Mouse (Mus musculus): ENCODE data around the gene Rpl9-ps1.

Gene Rpl9-ps1

GRCm38 (mm10) chr11:83619037-83619436 lies 26.4 kb downstream of the Rpl9-ps1 start:
- no peak for ATAC-seq (ENCODE audit: low TSS enrichment)

- ATAC-seq (ENCODE audit: low TSS enrichment), result no peak
Measured at GRCm38 (mm10) chr11:83618238-83618637, 27.2 kb downstream of the Rpl9-ps1 start.

- no peak for ATAC-seq (ENCODE audit: low TSS enrichment)
Measured at GRCm38 (mm10) chr11:83616586-83616985, 28.8 kb downstream of the Rpl9-ps1 start.

- no peak for ATAC-seq (ENCODE audit: low TSS enrichment)
Measured at GRCm38 (mm10) chr11:83610900-83611299, 34.5 kb downstream of the Rpl9-ps1 start.

GRCm38 (mm10) chr11:83606396-83606795 lies 39.0 kb downstream of the Rpl9-ps1 start:
- ATAC-seq (ENCODE audit: low TSS enrichment), result no peak

- no peak for ATAC-seq (ENCODE audit: low TSS enrichment)
Measured at GRCm38 (mm10) chr11:83605535-83605934, 39.9 kb downstream of the Rpl9-ps1 start.

GRCm38 (mm10) chr11:83604698-83605097 lies 40.7 kb downstream of the Rpl9-ps1 start:
- no peak for ATAC-seq (ENCODE audit: low TSS enrichment)

GRCm38 (mm10) chr11:83603399-83603798 lies 42.0 kb downstream of the Rpl9-ps1 start:
- ATAC-seq (ENCODE audit: low TSS enrichment), result no peak

DNA sequence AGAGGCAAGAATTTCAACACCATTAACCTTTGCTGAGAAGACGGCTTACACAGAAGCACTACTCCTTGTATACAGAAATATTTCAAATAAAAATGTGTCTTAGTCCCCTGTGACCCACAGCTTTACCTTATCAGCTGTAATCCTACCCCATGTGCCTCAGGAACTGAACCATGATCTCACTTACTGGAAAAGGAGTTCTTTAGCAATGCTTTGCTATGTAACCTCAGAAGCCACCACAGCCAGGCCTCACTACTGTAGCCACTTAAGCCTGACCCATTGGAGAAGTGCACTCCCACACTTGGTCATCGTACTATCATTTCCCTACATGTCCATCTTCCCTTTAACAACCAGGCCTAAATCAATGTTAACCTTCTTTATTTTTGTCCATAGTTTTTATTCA lies 44.8 kb downstream of the Rpl9-ps1 start:
- ATAC-seq (ENCODE audit: low TSS enrichment), result no peak

DNA sequence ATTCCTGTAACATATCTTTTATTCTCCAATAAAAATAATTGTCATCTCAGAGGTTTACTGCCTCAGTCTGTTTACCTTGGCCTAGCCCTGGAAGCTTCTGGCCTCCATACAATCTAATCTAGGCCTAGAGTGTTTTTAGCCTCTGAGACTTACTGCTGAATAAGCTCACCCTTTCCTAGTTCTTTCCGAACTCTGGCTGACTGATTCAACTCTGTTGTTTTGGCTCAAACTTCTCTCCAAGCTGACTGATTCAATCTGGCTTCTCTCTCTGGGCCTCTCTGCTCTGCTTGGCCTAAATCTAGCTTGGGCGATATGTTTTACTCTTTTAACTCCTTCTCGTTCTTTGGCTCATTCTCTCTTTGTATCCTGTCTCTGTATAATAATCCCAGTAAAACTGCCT lies 46.4 kb downstream of the Rpl9-ps1 start:
- no peak for ATAC-seq (ENCODE audit: low TSS enrichment)

GRCm38 (mm10) chr11:83598207-83598837 lies 47.1 kb downstream of the Rpl9-ps1 start:
- no peak for ATAC-seq (ENCODE audit: low TSS enrichment)

DNA sequence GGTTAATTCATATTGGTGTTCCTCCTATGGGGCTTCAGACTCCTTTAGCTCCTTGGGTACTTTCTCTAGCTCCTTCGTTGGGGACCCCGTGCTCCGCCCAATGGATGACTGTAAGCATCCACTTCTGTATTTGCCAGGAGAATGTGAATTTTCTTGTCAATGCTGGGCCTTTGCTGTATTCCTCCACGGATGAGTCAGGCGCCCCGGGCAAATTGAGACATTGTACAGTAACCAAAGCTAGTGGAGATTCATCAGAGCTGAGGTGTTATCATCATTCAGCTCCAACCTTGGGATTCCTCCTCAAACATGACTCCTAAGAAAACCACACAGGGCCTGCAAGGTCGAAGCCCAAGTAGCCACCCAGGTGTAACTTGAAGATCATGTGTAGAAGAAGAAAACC lies 47.6 kb downstream of the Rpl9-ps1 start:
- ATAC-seq (ENCODE audit: low TSS enrichment), result no peak

GRCm38 (mm10) chr11:83595669-83596455 lies 49.6 kb downstream of the Rpl9-ps1 start:
- no peak for ATAC-seq (ENCODE audit: low TSS enrichment)
